Mouse (Mus musculus) liver, embryonic 14.5 days (tissue): ENCODE data around the gene Ctdnep1. TPM values are rescaled to one million over a fixed set of nuclear protein-coding genes. Genes with fewer than 3 reads are reported as not detected.
A peak's percentile ranks its signal among the peaks of the same experiment; 100 is the strongest.

Experiments used
- ATAC-seq: fragments of 200-750 bp; cut with Nextera tagmentation; 2 replicates; pipeline ENCODE4 v1.8.0; 2017; ENCODE audit warnings: moderate number of reproducible peaks, mild to moderate bottlenecking, moderate library complexity; ENCODE audit not compliant: insufficient read depth
- DNase-seq, 3 experiments: peaks; one replicate each; pipeline ENCODE4 v3.0.0-alpha.2; 2012 to 2013; ENCODE audit warnings: low read depth in 3 of 3, low spot score in 3 of 3
- H3K27ac ChIP-seq: fragments of 300-500 bp; sonication (generic); 2 replicates; pipeline ENCODE4 v1.5.1; 2014; ENCODE audit warnings: moderate library complexity, mild to moderate bottlenecking, control low read depth, inconsistent platforms
- H3K27me3 ChIP-seq: fragments of 300-500 bp; sonication (generic); 2 replicates; pipeline ENCODE4 v1.6.1; 2014; ENCODE audit warnings: mild to moderate bottlenecking, low read length, moderate library complexity; ENCODE audit not compliant: control insufficient read depth, insufficient read depth
- H3K36me3 ChIP-seq: fragments of 300-500 bp; sonication (generic); replicated peaks from 2 replicates; pipeline ENCODE4 v1.6.1; 2014; ENCODE audit warnings: low read depth; ENCODE audit not compliant: control insufficient read depth, insufficient read depth
- H3K4me1 ChIP-seq, 2 experiments: fragments of 200-500 bp in 1 of 2; fragments of 300-500 bp in 1 of 2; sonication (generic) in 1 of 2; replicated peaks; 2 replicates each; pipeline ENCODE4 v1.6.1; 2012 to 2014; ENCODE audit warnings: antibody characterized with exemption in 1 of 2, inconsistent platforms in 1 of 2, low read length in 1 of 2; ENCODE audit not compliant: control insufficient read depth in 2 of 2, insufficient read depth in 2 of 2
- H3K4me2 ChIP-seq: fragments of 300-500 bp; sonication (generic); 2 replicates; pipeline ENCODE4 v1.6.1; 2014; ENCODE audit warnings: low read depth, mild to moderate bottlenecking, control low read depth, moderate library complexity
- H3K4me3 ChIP-seq, 2 experiments: fragments of 200-500 bp in 1 of 2; fragments of 300-500 bp in 1 of 2; sonication (generic) in 1 of 2; 2 replicates each; pipeline ENCODE4 v1.5.1; 2012 to 2014; ENCODE audit warnings: low read depth in 2 of 2, low read length in 2 of 2, mild to moderate bottlenecking in 2 of 2, control low read depth in 1 of 2, inconsistent platforms in 1 of 2, moderate library complexity in 1 of 2; ENCODE audit not compliant: insufficient read depth in 1 of 2
- H3K9ac ChIP-seq: fragments of 300-500 bp; sonication (generic); replicated peaks from 2 replicates; pipeline ENCODE4 v1.6.1; 2014; ENCODE audit warnings: mild to moderate bottlenecking, control low read depth, moderate library complexity
- H3K9me3 ChIP-seq: fragments of 300-500 bp; sonication (generic); 2 replicates; pipeline ENCODE4 v1.6.1; 2016; ENCODE audit warnings: low read length, mixed read lengths; ENCODE audit not compliant: control insufficient read depth
- CTCF ChIP-seq: IDR thresholded peaks from 2 replicates; pipeline ENCODE4 v1.5.1; 2016; ENCODE audit warnings: antibody characterized with exemption, low read depth, control low read depth
- EP300 ChIP-seq: IDR thresholded peaks from 2 replicates; pipeline ENCODE4 v1.6.1; 2016; ENCODE audit warnings: antibody characterized with exemption, low read depth
- WGBS: fragments of 180-500 bp; shearing (Covaris S2); extraction: QIAGEN DNeasy Blood & Tissue Kit; methylation state at CpG from one replicate; pipeline ENCODE4 v1.1.7; 2014; ENCODE audit not compliant: insufficient replicate concordance; 5-methylcytosine and 5-hydroxymethylcytosine counted together
- polyA plus RNA-seq, 2 experiments: library from polyadenylated mRNA; depleted of rRNA in 1 of 2; stranded (reverse) in 1 of 2; unstranded in 1 of 2; fragments of >200 nt; fragmentation: Nextera tagmentation in 1 of 2; extraction: Ambion mirVana in 1 of 2; gene quantifications; 2 replicates each; pipeline versions ENCODE4 v1.2.1 to v1.2.3; 2012 to 2014

The Ctdnep1 gene
- polyA plus RNA-seq, 2 experiments, result 9.7 to 32.3 TPM

DNA sequence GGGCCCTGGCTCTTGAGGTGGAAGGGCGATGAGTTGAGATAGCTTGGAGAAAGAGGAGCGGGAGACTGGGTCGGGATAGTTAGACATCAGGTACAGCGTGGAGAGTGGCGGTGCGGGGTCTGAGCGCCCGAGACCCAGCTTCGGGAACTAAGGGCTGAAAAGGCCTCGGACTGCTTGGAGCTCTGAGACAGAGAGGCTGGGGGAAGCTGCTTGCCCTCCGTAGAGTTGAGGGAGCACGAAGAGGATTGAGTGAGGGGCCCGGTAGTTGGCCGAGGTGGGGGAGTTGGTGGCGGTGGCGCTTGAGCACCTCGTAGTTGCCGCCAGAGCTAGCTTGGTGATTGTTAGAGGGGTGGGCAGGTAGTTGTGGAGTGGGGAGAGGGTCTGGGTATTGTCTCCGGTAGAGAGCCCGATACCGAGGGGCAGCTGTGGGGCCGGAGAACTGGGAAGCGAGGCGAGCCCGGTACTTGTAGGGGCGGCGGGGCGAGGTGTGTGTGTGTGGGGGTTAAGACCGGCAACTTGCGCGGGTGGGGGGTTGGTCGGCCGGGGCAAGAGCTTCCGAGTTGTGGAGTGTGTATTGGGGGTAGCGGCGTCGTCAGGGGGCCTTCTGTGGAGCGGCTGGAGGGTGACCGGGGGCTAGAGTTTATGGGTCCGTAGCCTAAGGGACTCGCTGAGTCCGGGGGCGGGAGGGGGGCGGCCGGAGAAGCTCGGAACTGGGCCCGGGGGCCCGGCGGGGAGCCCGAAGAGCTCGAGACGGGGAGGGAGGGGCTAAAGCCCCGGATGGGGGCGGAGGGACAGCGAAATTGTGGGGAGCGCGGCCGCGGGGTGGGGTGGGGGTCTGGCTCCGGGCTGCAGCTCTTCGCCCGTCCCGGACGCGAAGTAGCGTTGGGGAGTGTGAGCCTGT, 15.5 kb downstream of the Ctdnep1 start:
- Histone ChIP-seq H3K9ac (peak overlapping the region; percentile 100), H3K36me3 (peaks cover 40% of the 10 kb centered on the region), H3K27me3 (no peaks in the 10 kb centered on the region), H3K4me1 (peaks cover 21 to 29% of the 10 kb centered on the region in 2 experiments), H3K27ac (peak overlapping the region; percentile 95), H3K4me3 (peak overlapping the region; percentile 90 to 97), H3K4me2 (peak overlapping the region; percentile 91), H3K9me3 (no peaks in the 10 kb centered on the region)
- TF ChIP-seq EP300 (no peak), CTCF (no peak)
- under 1% methylated on average over 65 of the region's 66 CpGs for WGBS
- ATAC-seq, result peak; percentile 11
- DNase-seq, result no peak

DNA sequence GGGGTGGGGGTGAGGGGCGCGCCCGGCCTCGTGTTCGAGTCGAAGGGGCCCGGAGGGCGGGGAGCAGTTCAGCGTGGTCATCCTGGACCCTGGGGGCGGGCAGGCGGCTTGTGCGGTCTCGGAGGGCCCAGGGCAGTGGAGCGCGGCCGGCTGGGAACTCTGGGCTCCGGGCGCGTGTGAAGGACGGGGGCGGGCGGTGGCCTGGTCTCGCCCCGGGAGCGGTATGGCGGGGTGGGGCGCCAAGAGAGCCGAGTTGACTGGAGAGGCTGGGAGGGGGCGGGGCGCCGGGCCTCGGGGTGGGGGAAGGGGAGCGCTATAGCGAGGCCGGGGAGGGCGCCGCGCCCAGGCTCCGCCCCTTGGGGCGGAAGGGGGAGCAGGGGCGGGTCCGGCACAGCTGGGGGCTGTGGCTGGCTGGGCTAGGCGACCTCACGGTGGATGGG, 16.1 kb downstream of the Ctdnep1 start:
- Histone ChIP-seq H3K4me1 (peaks cover 22 to 34% of the 10 kb centered on the region in 2 experiments), H3K27me3 (no peaks in the 10 kb centered on the region), H3K36me3 (peaks cover 40% of the 10 kb centered on the region), H3K9ac (peak overlapping the region; percentile 100), H3K4me3 (peak overlapping the region; percentile 90 to 97), H3K9me3 (no peaks in the 10 kb centered on the region), H3K4me2 (peak overlapping the region; percentile 91), H3K27ac (peak overlapping the region; percentile 95)
- under 1% methylated on average over 38 of the region's 44 CpGs for WGBS
- no peak for TF ChIP-seq CTCF
- no peak for TF ChIP-seq EP300
- ATAC-seq (peak; percentile 68), DNase-seq (peak; percentile 73 to 78 (median 76))

DNA sequence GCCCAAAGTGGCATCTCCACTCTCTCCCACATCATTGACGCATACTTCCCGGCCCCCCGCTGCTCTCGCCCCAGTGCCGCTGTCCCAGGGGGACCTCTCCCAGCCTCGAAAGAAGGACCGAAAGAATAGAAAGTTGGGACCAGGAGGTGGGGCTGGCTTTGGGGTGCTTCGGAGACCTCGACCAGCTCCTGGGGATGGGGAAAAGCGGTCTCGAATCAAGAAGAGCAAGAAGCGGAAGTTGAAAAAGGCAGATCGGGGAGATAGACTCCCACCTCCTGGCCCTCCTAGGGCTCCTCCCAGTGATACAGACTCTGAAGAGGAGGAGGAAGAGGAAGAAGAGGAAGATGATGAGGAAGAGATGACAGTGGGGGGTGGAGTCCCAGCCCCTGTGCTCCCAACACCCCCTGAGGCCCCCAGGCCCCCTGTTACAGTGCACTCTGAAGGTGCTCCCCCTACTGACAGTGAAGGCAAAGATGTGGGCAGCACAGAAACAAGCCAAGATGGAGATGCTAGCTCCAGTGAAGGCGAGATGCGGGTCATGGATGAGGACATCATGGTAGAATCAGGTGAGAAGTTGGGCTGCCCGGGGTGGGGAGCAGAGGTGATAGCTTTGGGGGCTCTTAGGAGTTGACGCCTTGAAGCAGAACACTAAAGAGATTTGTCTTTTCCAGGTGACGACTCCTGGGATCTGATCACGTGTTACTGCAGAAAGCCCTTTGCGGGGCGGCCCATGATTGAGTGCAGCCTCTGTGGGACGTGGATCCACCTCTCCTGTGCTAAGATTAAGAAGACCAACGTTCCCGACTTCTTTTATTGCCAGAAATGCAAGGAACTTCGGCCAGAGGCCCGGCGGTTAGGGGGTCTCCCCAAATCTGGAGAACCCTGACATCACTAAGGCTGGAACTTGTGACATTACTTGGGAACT, 17.9 kb downstream of the Ctdnep1 start:
- H3K36me3 ChIP-seq, result peaks cover 34% of the 10 kb centered on the region
- no peak overlapping the region for H3K27ac ChIP-seq
- DNase-seq (no peak), ATAC-seq (no peak)
- H3K4me1 ChIP-seq, result peaks cover 16 to 29% of the 10 kb centered on the region in 2 experiments
- 83% methylated on average over 27 of the region's 27 CpGs for WGBS
- no peak overlapping the region for H3K4me3 ChIP-seq
- H3K4me2 ChIP-seq, result no peak overlapping the region
- H3K27me3 ChIP-seq, result no peaks in the 10 kb centered on the region
- H3K9me3 ChIP-seq, result no peaks in the 10 kb centered on the region
- TF ChIP-seq CTCF (peak; percentile 53), EP300 (no peak)
- no peak overlapping the region for H3K9ac ChIP-seq

DNA sequence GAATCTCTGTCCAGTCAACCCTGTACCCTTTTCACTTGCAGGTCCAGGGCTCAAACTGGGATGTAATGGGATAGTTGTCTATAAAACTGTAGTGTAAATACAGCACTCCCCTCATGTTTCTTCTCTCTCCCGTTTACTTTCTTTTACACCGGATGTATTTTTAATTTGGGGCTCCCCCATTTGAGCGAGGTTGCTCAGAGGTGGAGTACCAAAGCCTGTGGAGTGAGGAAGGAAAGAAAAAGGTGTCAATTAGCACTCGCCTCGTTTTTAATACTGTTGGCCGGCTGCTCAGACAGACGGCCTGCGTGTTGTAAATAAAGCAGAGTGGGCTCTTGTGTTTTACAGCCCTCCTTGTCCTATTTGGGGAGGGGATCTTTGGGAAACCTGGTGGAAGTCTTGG, 18.7 kb downstream of the Ctdnep1 start:
- H3K4me3 ChIP-seq, result no peak overlapping the region

More for the DNA sequence above, 18.7 kb downstream of the Ctdnep1 start:
- Histone ChIP-seq H3K4me1 (peaks cover 12 to 25% of the 10 kb centered on the region in 2 experiments), H3K4me2 (peak overlapping the region; percentile 91; the same call in 1 of the 2 replicates), H3K27me3 (no peaks in the 10 kb centered on the region), H3K9me3 (no peaks in the 10 kb centered on the region), H3K9ac (no peak overlapping the region), H3K27ac (peak overlapping the region; percentile 5; the same call in 1 of the 2 replicates), H3K36me3 (peaks cover 25% of the 10 kb centered on the region)
- ATAC-seq (no peak), DNase-seq (no peak)
- 80% methylated on average over 8 of the region's 8 CpGs for WGBS
- TF ChIP-seq CTCF (no peak), EP300 (no peak)
